Mouse (Mus musculus) neutrophil, adult 5-6 weeks (primary cell): ENCODE results near the gene Parvg. TPM values are rescaled to one million over a fixed set of nuclear protein-coding genes. Genes with fewer than 3 reads are reported as not detected.
A peak's percentile ranks its signal among the peaks of the same experiment; 100 is the strongest.

Source experiments
- ATAC-seq: fragments of 151-379, 151-347 bp; 2 replicates; pipeline ENCODE4 v1.8.0; 2017; ENCODE audit warnings: mild to moderate bottlenecking, moderate TSS enrichment; ENCODE audit not compliant: insufficient number of reproducible peaks, poor library complexity, low FRiP score, severe bottlenecking; ENCODE audit errors: extremely low read depth
- total RNA-seq: library from RNA; stranded (forward); fragments of 200-1000 nt; gene quantifications from 2 replicates; pipeline ENCODE4 v1.2.3, GENCODE M21; 2017

Gene Parvg
- total RNA-seq: 98.6 and 118 TPM in 2 replicates

DNA sequence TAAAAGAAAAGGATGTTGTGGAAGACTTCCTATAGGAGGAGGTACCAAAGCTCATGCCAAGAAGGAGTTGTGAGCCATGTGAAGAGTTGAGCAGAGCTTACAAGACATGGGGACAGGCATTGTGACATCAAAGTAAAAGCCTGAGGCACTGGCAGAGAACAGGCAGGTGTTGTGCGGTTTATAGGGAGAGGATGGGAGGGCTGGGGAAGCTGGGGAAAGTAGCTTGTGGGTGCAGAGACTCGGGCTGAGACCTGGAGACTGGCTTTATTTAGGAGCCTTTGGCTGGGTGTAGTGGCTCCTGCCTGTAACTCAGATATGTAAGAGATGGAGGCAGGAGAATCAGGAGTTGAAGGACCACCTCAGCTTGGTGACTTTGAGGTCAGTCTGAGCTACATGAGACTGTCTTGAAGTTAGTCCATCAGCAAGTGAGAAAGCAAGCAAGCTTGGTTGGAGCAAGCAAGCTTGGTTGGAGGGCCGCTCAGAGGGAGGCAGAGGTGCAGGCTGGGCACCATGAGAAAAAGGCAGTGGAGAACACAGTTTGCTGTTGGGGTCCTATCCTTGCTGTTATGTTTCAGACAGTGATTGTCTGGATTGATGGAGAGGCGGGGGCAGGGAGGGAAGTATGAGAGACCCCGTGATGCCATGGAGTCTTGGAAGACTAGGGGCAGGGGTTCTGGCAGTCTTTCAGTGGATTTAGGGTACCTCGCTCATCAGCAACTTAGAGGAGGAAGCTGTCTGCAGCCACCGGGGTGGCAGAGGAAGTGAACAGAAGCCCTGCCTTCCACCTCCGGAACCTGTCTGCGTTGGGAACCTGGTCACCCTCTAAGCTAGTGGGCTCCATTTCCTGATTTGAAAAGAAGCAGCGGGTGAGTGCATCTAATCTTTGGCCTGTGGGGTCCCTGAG, at the start of gene Parvg:
Gene Parvg (plus strand): TSS at position 61 of the 904 bp plus-strand sequence.
- ATAC-seq: peak; percentile 56

- ATAC-seq: no peak
These were observed 47.8 kb upstream of the Parvg start for GRCm38 (mm10) chr15:84276066-84276465.

DNA sequence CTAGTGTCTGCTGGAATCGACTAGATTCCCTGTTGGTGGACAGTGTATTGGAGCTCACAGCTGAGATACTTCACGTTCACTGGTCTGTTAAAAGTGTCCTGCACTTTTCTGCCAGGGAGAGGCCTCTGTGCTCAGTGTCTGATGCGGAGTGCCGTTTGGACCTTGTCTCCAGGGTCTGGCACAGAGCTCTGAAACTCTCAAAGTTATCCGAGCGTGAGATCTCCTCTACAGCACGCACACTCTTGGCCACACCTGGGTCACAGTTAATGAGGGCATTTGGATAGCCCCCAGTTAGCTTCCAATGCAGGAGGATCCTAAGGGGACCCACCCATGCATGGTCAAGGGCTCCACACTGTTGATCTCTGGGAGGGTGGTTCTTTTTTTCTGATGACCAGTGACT, 45.7 kb upstream of the Parvg start:
- ATAC-seq: no peak

DNA sequence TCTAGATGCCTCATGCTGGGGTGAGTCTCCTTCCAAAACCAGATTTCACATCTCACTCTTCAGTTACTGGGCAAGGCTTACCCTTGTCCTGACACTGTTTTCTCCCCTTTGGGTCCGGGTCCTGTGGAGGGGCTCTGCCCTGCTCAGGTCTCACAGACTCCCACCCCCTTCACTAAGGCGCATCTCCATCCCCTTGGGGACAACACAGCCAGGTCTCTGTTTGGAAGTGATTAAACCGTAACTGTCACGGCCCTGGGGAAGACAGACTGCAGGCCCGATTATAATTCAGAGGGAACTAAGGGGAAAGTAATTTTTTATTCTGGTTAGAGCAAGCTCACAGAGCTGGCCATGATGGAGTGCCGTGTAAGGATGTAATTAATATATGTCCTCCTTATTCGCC, 45.2 kb upstream of the Parvg start:
- ATAC-seq: no peak

DNA sequence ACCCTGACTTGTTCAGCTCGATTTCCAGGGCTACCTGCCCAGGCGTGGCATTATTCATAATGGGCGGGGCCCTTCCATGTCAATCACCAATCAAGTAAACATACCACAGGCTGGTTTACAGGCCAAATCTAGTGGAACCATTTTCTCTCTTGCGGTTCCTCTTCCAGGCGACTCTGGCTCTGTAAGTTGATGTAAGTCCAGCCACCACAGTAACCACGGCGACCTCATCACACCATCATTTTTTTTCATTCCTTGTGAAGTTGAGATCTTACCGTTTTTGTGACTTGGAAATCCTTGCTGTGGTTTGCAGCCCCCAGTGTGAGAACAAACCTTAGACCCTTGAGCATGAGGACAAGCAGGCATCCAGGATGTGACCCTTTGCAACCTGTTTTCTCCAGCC, 43.5 kb upstream of the Parvg start:
- no peak for ATAC-seq

DNA sequence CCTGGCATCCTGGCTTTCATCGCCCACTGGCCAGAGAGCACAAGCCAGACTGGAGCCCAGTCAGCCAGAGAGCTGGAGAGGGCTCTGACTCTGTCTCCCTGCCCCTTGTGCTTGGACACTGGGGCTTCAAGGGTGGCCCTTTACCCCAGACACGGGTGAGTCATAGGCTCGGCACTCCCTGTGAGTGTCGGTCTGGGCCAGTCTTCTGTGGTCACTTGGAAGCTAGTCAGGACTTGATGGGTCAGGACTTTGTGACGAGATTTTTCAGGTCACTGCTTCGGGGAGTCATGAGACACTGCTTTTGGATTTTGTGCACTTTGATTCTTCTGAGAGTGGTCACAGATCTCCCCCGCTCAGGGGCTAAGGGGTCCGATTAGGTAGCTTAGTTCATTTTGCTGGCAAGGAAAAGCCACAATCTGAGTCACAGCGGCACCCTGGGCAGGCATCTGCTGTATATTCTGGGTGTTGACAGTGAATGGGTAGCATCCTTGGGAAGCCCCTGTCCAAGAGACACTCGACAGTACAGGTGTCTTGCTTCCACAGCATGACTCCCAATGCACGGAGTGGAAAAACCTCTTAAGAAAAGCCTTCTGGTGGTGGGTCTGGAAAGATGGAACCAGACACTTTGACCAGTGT, 43.0 kb upstream of the Parvg start:
- ATAC-seq: no peak

DNA sequence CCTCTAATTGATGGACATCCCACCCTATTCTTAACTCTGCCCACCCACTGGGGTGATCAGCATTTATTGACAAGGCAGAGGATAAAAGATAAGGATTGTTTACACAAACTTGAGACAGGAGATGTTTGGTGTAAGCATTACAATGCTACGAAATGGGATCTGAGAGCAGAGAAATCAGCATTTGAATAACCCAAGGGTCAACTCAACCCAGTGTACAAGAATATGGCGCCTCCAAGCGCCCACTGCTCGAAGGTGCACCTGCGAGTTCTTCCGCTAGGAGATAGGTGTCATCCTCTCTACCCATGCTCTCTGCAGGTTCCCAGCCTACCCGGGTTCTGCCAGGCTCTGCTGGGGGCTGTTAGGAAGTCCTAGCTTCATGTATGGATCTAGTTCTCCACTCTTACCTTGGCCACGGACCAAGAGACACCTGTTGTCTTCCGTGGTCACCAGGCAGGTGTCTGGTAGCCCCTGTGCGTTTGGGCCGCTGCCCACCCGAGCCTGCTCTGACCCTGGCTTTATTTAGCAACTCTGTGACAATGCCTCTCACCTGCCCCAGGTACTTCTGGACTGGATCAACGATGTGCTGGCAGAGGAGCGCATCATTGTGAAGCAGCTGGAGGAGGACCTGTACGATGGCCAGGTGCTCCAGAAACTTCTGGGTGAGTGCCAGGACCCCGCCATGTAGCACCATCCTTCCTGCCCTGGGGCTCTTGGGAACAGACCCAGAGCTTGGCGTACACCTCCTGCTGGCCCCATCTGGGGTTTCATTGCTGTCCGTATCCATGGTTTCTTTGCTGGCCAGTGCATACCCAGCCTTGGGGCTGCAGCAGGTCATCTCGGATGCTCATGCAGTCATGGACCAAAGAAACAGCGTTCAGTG, 41.4 kb upstream of the Parvg start:
- no peak for ATAC-seq

DNA sequence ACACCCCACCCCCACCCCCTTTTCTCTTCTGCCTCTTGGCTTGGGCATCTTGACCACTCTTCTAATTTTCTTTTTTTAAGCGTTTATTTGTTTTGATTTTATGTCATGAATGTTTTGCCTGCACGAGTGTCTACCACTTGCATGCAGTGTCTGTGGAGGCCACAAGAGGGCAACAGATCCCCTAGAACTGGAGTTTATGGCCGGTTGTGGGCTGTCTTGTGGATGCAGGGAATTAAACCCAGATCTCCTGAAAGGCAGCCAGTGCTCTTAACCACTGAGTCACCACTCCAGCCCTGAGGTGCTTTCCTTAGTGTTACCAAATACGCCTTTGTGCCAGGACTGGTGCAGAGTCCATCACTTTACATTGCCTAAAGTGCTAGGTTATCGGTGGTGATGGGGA, 39.8 kb upstream of the Parvg start:
- peak; percentile 50; the same call in 1 of the 2 replicates for ATAC-seq

DNA sequence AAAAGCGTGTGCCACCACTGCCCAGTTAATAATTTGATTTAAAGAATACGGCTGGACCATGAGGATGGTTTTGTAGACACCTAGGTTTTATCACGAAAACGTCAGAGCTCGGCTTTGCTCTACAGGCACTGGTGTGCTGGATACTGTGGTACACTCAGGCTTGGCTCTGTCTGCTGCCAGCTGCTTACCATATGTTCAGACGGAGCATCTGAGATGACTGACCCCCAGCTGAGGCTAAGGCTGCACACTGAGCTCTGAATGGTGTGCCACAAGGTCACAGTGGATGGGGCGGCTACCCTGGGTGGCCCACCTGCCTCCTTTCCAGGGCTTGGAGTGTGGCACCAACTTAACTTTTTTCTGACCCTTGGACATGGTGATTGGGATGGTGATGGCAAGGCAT, 38.4 kb upstream of the Parvg start:
- no peak for ATAC-seq

DNA sequence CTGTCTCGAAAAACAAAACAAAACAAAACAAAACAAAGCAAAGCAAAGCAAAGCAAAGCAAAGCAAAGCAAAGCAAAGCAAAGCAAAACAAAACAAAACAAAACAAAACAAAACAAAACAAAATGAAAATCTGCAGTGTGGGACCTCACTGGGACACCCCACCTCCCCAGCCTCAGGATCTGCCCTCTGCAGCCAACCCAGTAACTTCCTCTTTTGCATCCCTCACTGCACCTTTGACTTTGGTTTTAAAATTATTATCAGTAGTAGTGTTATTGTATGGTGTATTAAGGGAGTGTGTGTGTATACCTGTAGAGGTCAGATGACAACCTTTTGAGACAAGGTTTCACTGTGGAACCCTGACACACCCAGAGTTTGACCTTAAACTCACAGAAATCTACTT, 34.9 kb upstream of the Parvg start:
- peak; percentile 23; the same call in 1 of the 2 replicates for ATAC-seq

GRCm38 (mm10) chr15:84291097-84291496, 32.7 kb upstream of the Parvg start:
- no peak for ATAC-seq

DNA sequence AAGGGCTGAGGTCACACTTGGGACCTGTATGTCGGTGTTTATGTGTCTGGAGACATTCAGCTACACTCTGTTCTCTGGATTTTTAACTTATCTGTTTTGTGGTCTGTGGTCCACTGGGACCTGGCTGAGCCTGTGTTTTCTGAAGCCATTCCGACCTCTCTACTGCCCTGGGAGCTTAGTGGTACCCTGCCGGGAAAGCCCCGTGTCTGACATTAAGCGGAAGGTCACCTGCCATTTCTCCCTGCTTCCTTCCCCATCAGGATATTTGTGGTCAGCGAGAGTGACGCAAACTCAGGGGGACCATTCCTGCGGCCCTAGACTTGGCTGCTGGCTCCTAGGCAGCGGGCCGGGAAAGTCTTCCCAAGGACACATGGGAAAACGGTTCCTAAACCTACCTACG, 30.2 kb upstream of the Parvg start:
- ATAC-seq: peak; percentile 53; the same call in 1 of the 2 replicates

DNA sequence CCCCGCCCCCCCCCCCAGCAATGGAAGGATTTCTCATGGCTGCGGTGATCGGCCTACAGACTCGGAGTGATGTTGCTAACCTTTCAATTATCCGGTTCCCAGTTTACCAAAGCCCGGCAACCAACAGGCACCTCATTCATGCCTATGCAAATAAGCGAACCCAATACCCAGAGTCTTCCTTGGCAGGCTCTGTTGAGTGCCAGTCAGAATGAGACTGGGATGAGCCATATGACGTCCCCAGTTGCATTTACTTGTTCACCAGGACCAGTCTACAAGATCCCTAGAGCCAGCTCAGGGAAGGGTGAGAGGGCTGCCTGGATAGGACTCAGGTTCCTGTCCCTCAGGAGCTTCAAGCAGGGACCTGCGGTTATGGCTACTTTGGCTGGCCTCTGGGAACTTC, 29.4 kb upstream of the Parvg start:
- no peak for ATAC-seq

DNA sequence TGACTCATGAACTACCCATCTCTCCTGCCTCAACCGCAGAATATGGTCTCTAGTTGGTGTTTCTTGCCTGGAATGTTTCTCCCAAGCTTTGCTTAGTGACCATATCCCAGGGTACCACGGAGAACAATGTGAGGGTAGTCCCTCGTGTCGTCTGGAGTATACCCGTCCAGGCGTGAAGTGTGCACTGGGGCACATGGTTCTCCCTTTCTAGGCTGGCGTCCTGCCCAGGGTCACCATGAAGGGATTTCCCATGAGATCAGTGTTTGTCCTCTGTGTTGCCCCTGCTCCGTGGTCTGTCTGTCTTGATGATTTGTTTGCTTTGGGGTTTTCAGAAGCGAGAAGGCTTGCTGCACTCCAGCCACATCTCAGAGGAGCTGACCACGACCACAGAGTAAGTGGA, 28.6 kb upstream of the Parvg start:
- no peak for ATAC-seq

- no peak for ATAC-seq
These were observed 26.4 kb upstream of the Parvg start for GRCm38 (mm10) chr15:84297454-84297853.

GRCm38 (mm10) chr15:84298804-84299370, 24.9 kb upstream of the Parvg start:
- ATAC-seq: peak; percentile 67

DNA sequence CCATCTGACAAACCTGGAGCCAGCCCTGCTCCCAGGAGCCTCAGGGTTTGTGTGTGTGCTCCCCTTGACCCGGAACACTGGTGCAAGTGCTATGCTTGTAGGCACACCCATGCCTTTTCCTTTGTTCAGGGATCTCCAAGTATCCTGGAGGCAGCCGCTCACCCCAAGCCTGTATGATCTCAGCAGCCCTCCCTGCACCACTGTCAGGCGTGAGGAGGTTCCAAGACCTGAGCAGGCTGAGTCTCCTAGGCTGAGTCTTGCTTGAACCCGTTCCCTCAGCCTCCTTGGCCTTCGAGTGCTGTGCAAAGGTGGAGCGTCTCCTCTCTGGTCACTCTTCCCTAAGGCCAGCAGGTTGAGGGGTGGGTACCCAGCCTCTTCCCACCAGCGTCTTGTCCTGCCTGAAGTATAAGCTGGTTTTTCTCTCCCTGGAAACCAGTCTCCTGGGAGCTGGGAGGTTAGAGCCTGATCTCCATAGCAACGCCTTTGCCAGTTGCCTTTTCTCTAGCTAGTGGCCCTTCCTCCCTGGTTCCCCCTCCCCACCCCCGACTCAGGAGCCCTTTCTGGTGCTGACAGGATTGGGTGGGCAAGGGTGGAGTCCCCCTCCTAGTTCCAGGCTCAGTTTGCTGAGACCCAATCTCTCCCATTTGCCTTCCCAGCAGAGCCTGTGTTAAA, 24.0 kb upstream of the Parvg start:
- no peak for ATAC-seq

DNA sequence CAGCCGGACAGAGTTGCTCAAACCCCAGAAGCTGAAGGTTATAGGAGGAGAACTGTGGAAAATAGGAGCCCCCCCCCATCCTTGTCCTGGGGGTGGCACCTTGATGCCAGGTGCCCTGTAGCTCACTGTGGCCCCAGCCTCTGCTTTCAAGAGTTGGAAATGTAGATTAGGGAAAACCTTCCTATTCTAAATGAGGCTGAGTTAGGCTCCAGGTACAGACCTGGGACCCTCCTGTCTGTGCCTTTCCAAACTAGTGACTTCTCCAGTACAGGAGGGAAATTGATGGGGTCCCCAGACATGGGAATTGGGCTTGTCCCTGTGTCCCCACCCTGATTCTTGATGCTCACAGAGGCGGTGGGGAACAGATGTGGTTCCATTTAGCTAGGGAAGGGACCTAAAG, 23.2 kb upstream of the Parvg start:
- ATAC-seq: no peak

DNA sequence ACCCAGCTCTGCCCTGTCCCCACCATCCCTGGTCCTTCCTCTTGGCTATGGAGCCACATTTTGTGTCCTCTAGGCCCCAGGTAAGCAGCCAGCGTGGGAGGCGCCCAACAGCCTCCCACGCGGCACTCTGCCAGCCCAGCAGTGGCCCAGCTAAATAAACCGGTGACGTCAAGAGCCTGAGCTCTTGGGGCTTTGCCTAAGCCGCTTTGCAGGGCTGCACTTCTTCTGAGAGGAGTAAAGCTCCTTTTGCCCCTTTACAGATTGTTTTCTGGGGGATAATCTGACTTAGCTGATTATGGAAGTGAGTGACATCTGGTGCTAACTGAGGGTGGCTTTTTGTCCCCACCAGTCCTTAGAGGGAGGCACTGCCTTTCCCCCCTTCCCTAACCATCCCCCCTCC, 22.8 kb upstream of the Parvg start:
- ATAC-seq: no peak
